Mouse (Mus musculus): Measurements from ENCODE around the gene Secisbp2l. TPM values are rescaled to one million over a fixed set of nuclear protein-coding genes. Genes with fewer than 3 reads are reported as not detected.

Gene Secisbp2l
- polyA plus RNA-seq (2015; fragmentation: Nextera tagmentation; extraction: Ambion mirVana), result 16.1 and 17.2 TPM in 2 replicates

GRCm38 (mm10) chr2:125782719-125783109 is at the start of gene Secisbp2l:
Gene Secisbp2l, minus strand, starts transcription at chr2:125782870.
- peak; percentile 97 for ATAC-seq (ENCODE audit: insufficient read depth, low FRiP score)
- no peaks in the 10 kb centered on the region for H3K27me3 ChIP-seq (ENCODE audit: control insufficient read depth, insufficient read depth, low read length)
- peak within 1 kb of the TSS; percentile 79 for H3K27ac ChIP-seq (ENCODE audit: low read length)
- H3K4me3 ChIP-seq (replicated peaks; ENCODE audit: low read length), result peak within 1 kb of the TSS; percentile 94
- H3K4me1 ChIP-seq (ENCODE audit: control insufficient read depth, insufficient read depth, low read length), result peaks cover 8% of the 10 kb centered on the region
- no peaks in the 10 kb centered on the region for H3K36me3 ChIP-seq (ENCODE audit: control insufficient read depth, insufficient read depth, low read length)
- H3K9me3 ChIP-seq (replicated peaks; ENCODE audit: control insufficient read depth, low read length), result no peaks in the 10 kb centered on the region
- peak within 1 kb of the TSS; percentile 77 for H3K4me2 ChIP-seq (ENCODE audit: low read depth, low read length)
- WGBS, result under 1% methylated on average over 24 of the region's 28 CpGs
- H3K9ac ChIP-seq (ENCODE audit: low read length), result peak within 1 kb of the TSS; percentile 96

GRCm38 (mm10) chr2:125829924-125830323 is 47.3 kb upstream of the Secisbp2l start:
- WGBS, result 92% methylated on average over 2 of the region's 2 CpGs
- Histone ChIP-seq H3K27ac (ENCODE audit: low read length) (no peak overlapping the region), H3K36me3 (ENCODE audit: control insufficient read depth, insufficient read depth, low read length) (peaks cover 6% of the 10 kb centered on the region), H3K9me3 (replicated peaks; ENCODE audit: control insufficient read depth, low read length) (no peaks in the 10 kb centered on the region), H3K4me3 (replicated peaks; ENCODE audit: low read length) (no peak overlapping the region), H3K27me3 (ENCODE audit: control insufficient read depth, insufficient read depth, low read length) (no peaks in the 10 kb centered on the region), H3K4me2 (ENCODE audit: low read depth, low read length) (no peak overlapping the region), H3K4me1 (ENCODE audit: control insufficient read depth, insufficient read depth, low read length) (no peaks in the 10 kb centered on the region), H3K9ac (ENCODE audit: low read length) (no peak overlapping the region)
- no peak for ATAC-seq (ENCODE audit: insufficient read depth, low FRiP score)

GRCm38 (mm10) chr2:125827898-125828297 is 45.2 kb upstream of the Secisbp2l start:
- Histone ChIP-seq H3K27ac (ENCODE audit: low read length) (no peak overlapping the region), H3K4me2 (ENCODE audit: low read depth, low read length) (no peak overlapping the region), H3K4me1 (ENCODE audit: control insufficient read depth, insufficient read depth, low read length) (no peaks in the 10 kb centered on the region), H3K9ac (ENCODE audit: low read length) (no peak overlapping the region), H3K4me3 (replicated peaks; ENCODE audit: low read length) (no peak overlapping the region), H3K27me3 (ENCODE audit: control insufficient read depth, insufficient read depth, low read length) (no peaks in the 10 kb centered on the region), H3K36me3 (ENCODE audit: control insufficient read depth, insufficient read depth, low read length) (peaks cover 3% of the 10 kb centered on the region; the same call in 1 of the 2 replicates), H3K9me3 (replicated peaks; ENCODE audit: control insufficient read depth, low read length) (no peaks in the 10 kb centered on the region)
- 83% methylated on average over 4 of the region's 4 CpGs for WGBS
- ATAC-seq (ENCODE audit: insufficient read depth, low FRiP score), result no peak

GRCm38 (mm10) chr2:125826201-125826600 is 43.5 kb upstream of the Secisbp2l start:
- no peak overlapping the region for H3K27ac ChIP-seq (ENCODE audit: low read length)
- no peaks in the 10 kb centered on the region for H3K4me1 ChIP-seq (ENCODE audit: control insufficient read depth, insufficient read depth, low read length)
- WGBS, result 70% methylated on average over 4 of the region's 4 CpGs
- no peak overlapping the region for H3K4me3 ChIP-seq (replicated peaks; ENCODE audit: low read length)
- no peak overlapping the region for H3K4me2 ChIP-seq (ENCODE audit: low read depth, low read length)
- H3K27me3 ChIP-seq (ENCODE audit: control insufficient read depth, insufficient read depth, low read length), result no peaks in the 10 kb centered on the region
- no peaks in the 10 kb centered on the region for H3K36me3 ChIP-seq (ENCODE audit: control insufficient read depth, insufficient read depth, low read length)
- ATAC-seq (ENCODE audit: insufficient read depth, low FRiP score), result no peak
- no peak overlapping the region for H3K9ac ChIP-seq (ENCODE audit: low read length)
- no peaks in the 10 kb centered on the region for H3K9me3 ChIP-seq (replicated peaks; ENCODE audit: control insufficient read depth, low read length)

- no peak for ATAC-seq (ENCODE audit: insufficient read depth, low FRiP score)
- no peaks in the 10 kb centered on the region for H3K27me3 ChIP-seq (ENCODE audit: control insufficient read depth, insufficient read depth, low read length)
- H3K9ac ChIP-seq (ENCODE audit: low read length), result no peak overlapping the region
- no peak overlapping the region for H3K4me2 ChIP-seq (ENCODE audit: low read depth, low read length)
- no peaks in the 10 kb centered on the region for H3K36me3 ChIP-seq (ENCODE audit: control insufficient read depth, insufficient read depth, low read length)
- H3K27ac ChIP-seq (ENCODE audit: low read length), result no peak overlapping the region
- H3K4me1 ChIP-seq (ENCODE audit: control insufficient read depth, insufficient read depth, low read length), result no peaks in the 10 kb centered on the region
- no peaks in the 10 kb centered on the region for H3K9me3 ChIP-seq (replicated peaks; ENCODE audit: control insufficient read depth, low read length)
- no peak overlapping the region for H3K4me3 ChIP-seq (replicated peaks; ENCODE audit: low read length)
- WGBS, result 85% methylated on average over 4 of the region's 4 CpGs
These were observed 37.7 kb upstream of the Secisbp2l start for GRCm38 (mm10) chr2:125820397-125820796.

- no peak overlapping the region for H3K27ac ChIP-seq (ENCODE audit: low read length)
- no peaks in the 10 kb centered on the region for H3K9me3 ChIP-seq (replicated peaks; ENCODE audit: control insufficient read depth, low read length)
- no peak overlapping the region for H3K9ac ChIP-seq (ENCODE audit: low read length)
- 42% methylated on average over 9 of the region's 9 CpGs for WGBS
- ATAC-seq (ENCODE audit: insufficient read depth, low FRiP score), result peak; percentile 50; the same call in 1 of the 2 replicates
- H3K27me3 ChIP-seq (ENCODE audit: control insufficient read depth, insufficient read depth, low read length), result no peaks in the 10 kb centered on the region
- H3K4me2 ChIP-seq (ENCODE audit: low read depth, low read length), result no peak overlapping the region
- H3K4me1 ChIP-seq (ENCODE audit: control insufficient read depth, insufficient read depth, low read length), result no peaks in the 10 kb centered on the region
- H3K4me3 ChIP-seq (replicated peaks; ENCODE audit: low read length), result no peak overlapping the region
- H3K36me3 ChIP-seq (ENCODE audit: control insufficient read depth, insufficient read depth, low read length), result no peaks in the 10 kb centered on the region
These were observed 31.4 kb upstream of the Secisbp2l start for GRCm38 (mm10) chr2:125813972-125814595.

GRCm38 (mm10) chr2:125811332-125811731 is 28.7 kb upstream of the Secisbp2l start:
- no peak for ATAC-seq (ENCODE audit: insufficient read depth, low FRiP score)
- H3K27me3 ChIP-seq (ENCODE audit: control insufficient read depth, insufficient read depth, low read length), result no peaks in the 10 kb centered on the region
- H3K4me1 ChIP-seq (ENCODE audit: control insufficient read depth, insufficient read depth, low read length), result no peaks in the 10 kb centered on the region
- H3K4me2 ChIP-seq (ENCODE audit: low read depth, low read length), result no peak overlapping the region
- no peaks in the 10 kb centered on the region for H3K36me3 ChIP-seq (ENCODE audit: control insufficient read depth, insufficient read depth, low read length)
- WGBS, result 68% methylated on average over 2 of the region's 2 CpGs
- H3K9me3 ChIP-seq (replicated peaks; ENCODE audit: control insufficient read depth, low read length), result no peaks in the 10 kb centered on the region
- H3K9ac ChIP-seq (ENCODE audit: low read length), result no peak overlapping the region
- H3K27ac ChIP-seq (ENCODE audit: low read length), result no peak overlapping the region
- H3K4me3 ChIP-seq (replicated peaks; ENCODE audit: low read length), result no peak overlapping the region

- Histone ChIP-seq H3K4me2 (ENCODE audit: low read depth, low read length) (no peak overlapping the region), H3K9me3 (replicated peaks; ENCODE audit: control insufficient read depth, low read length) (no peaks in the 10 kb centered on the region), H3K36me3 (ENCODE audit: control insufficient read depth, insufficient read depth, low read length) (no peaks in the 10 kb centered on the region), H3K4me1 (ENCODE audit: control insufficient read depth, insufficient read depth, low read length) (no peaks in the 10 kb centered on the region), H3K27ac (ENCODE audit: low read length) (no peak overlapping the region), H3K4me3 (replicated peaks; ENCODE audit: low read length) (no peak overlapping the region), H3K27me3 (ENCODE audit: control insufficient read depth, insufficient read depth, low read length) (no peaks in the 10 kb centered on the region), H3K9ac (ENCODE audit: low read length) (no peak overlapping the region)
- peak; percentile 29; the same call in 1 of the 2 replicates for ATAC-seq (ENCODE audit: insufficient read depth, low FRiP score)
- 73% methylated on average over 7 of the region's 7 CpGs for WGBS
These were observed 26.9 kb upstream of the Secisbp2l start for GRCm38 (mm10) chr2:125809551-125809950.

GRCm38 (mm10) chr2:125805826-125806225 is 23.2 kb upstream of the Secisbp2l start:
- H3K36me3 ChIP-seq (ENCODE audit: control insufficient read depth, insufficient read depth, low read length), result no peaks in the 10 kb centered on the region
- no peaks in the 10 kb centered on the region for H3K9me3 ChIP-seq (replicated peaks; ENCODE audit: control insufficient read depth, low read length)
- H3K4me3 ChIP-seq (replicated peaks; ENCODE audit: low read length), result no peak overlapping the region
- H3K27me3 ChIP-seq (ENCODE audit: control insufficient read depth, insufficient read depth, low read length), result no peaks in the 10 kb centered on the region
- H3K27ac ChIP-seq (ENCODE audit: low read length), result no peak overlapping the region
- no peak overlapping the region for H3K4me2 ChIP-seq (ENCODE audit: low read depth, low read length)
- H3K4me1 ChIP-seq (ENCODE audit: control insufficient read depth, insufficient read depth, low read length), result peaks cover 6% of the 10 kb centered on the region; the same call in 1 of the 2 replicates
- ATAC-seq (ENCODE audit: insufficient read depth, low FRiP score), result no peak
- WGBS, result 57% methylated on average over 1 of the region's 1 CpGs
- no peak overlapping the region for H3K9ac ChIP-seq (ENCODE audit: low read length)

Measured in stomach, embryonic 16.5 days (tissue).